Mouse (Mus musculus): ENCODE data around the gene Kcnc4.

GRCm38 (mm10) chr3:107437666-107438065, 21.7 kb downstream of the Kcnc4 start:
- TF ChIP-seq GATA1 (IDR thresholded peaks at IDR 0.05; ENCODE audit: low read length) (no peak), TAL1 (IDR thresholded peaks at IDR 0.05; ENCODE audit: low read length) (no peak)
